ENCODE assay signal across 8 mouse cellular contexts in genomic region chr12:108835208-108835839, GRCm38 (mm10). TPM values are rescaled to one million over a fixed set of nuclear protein-coding genes. Genes with fewer than 3 reads are reported as not detected.
DNase-seq lines count a peak whose midpoint lies in the region; ATAC-seq and TF ChIP-seq lines count a peak whose summit lies in the region.

No protein-coding gene starts in this region.

- peaks cover 50% of the 10 kb centered on the region for H3K4me1 ChIP-seq in kidney, embryonic 16.5 days (ENCODE audit: insufficient read depth, low read length)
- H3K4me1 ChIP-seq in bone marrow, adult 2 months (ENCODE audit: control insufficient read depth, insufficient read depth, low read length): peaks cover 13% of the 10 kb centered on the region; the same call in 1 of the 2 replicates
- H3K4me1 ChIP-seq in hindbrain, embryonic 10.5 days (replicated peaks): peaks cover 56% of the 10 kb centered on the region
- peaks cover 48% of the 10 kb centered on the region for H3K4me1 ChIP-seq in midbrain, embryonic 10.5 days

- TF ChIP-seq CTCF in bone marrow, adult 2 months (IDR thresholded peaks at IDR 0.05; ENCODE audit: control insufficient read depth, insufficient read depth, low read length): no peak

- H3K9me3 ChIP-seq in kidney, embryonic 16.5 days (ENCODE audit: low read length): no peaks in the 10 kb centered on the region
- H3K9me3 ChIP-seq in hindbrain, embryonic 10.5 days: no peaks in the 10 kb centered on the region
- H3K9me3 ChIP-seq in midbrain, embryonic 10.5 days (replicated peaks): no peaks in the 10 kb centered on the region

- TF ChIP-seq POLR2A in bone marrow, adult 2 months (IDR thresholded peaks at IDR 0.05; ENCODE audit: borderline replicate concordance, control insufficient read depth, low read depth, low read length): no peak; the same call in 1 of the 2 replicates

- H3K4me3 ChIP-seq in kidney, embryonic 16.5 days (ENCODE audit: low read length): peak overlapping the region; percentile 59
- H3K4me3 ChIP-seq in bone marrow, adult 2 months (replicated peaks; ENCODE audit: control insufficient read depth, low read depth, low read length): peak overlapping the region; percentile 79
- peak overlapping the region; percentile 66 for H3K4me3 ChIP-seq in hindbrain, embryonic 10.5 days
- H3K4me3 ChIP-seq in midbrain, embryonic 10.5 days: peak overlapping the region; percentile 74

- ATAC-seq in kidney, embryonic 16.5 days (ENCODE audit: low FRiP score, low TSS enrichment): peak; percentile 8

- WGBS in kidney, embryonic 16.5 days: 2% methylated on average over 51 of the region's 51 CpGs
- WGBS in bone marrow, adult 2 months: 6% methylated on average over 51 of the region's 51 CpGs
- WGBS in hindbrain, embryonic 10.5 days: 1% methylated on average over 51 of the region's 51 CpGs
- 2% methylated on average over 51 of the region's 51 CpGs for WGBS in midbrain, embryonic 10.5 days

- H3K36me3 ChIP-seq in kidney, embryonic 16.5 days (ENCODE audit: insufficient read depth, low read length): no peaks in the 10 kb centered on the region
- H3K36me3 ChIP-seq in hindbrain, embryonic 10.5 days: peaks cover 39% of the 10 kb centered on the region
- peaks cover 45% of the 10 kb centered on the region for H3K36me3 ChIP-seq in midbrain, embryonic 10.5 days

- no peaks in the 10 kb centered on the region for H3K27me3 ChIP-seq in kidney, embryonic 16.5 days (ENCODE audit: insufficient read depth, low read length)
- H3K27me3 ChIP-seq in hindbrain, embryonic 10.5 days (ENCODE audit: insufficient read depth, poor library complexity, severe bottlenecking): peaks cover 11% of the 10 kb centered on the region; the same call in 1 of the 2 replicates
- H3K27me3 ChIP-seq in midbrain, embryonic 10.5 days (ENCODE audit: low read depth, poor library complexity, severe bottlenecking): peaks cover 18% of the 10 kb centered on the region

- peak overlapping the region; percentile 97 for H3K4me2 ChIP-seq in kidney, embryonic 16.5 days (replicated peaks; ENCODE audit: low read depth, low read length)

- H3K27ac ChIP-seq in kidney, embryonic 16.5 days (ENCODE audit: low read length): no peak overlapping the region; the same call in 1 of the 2 replicates
- H3K27ac ChIP-seq in bone marrow, adult 2 months (ENCODE audit: control insufficient read depth, insufficient read depth, low read depth, low read length, poor library complexity): peak overlapping the region; percentile 52; the same call in 1 of the 2 replicates
- peak overlapping the region; percentile 92 for H3K27ac ChIP-seq in hindbrain, embryonic 10.5 days
- H3K27ac ChIP-seq in midbrain, embryonic 10.5 days (replicated peaks): peak overlapping the region; percentile 90

- intact Hi-C loops in left cerebral cortex, postnatal 10 days (cut with DNase I): loop anchor here (5.0 kb wide), 1 partner anchor 43 kb away; the partner anchor contains the start of gene Yy1

- no peak for DNase-seq in kidney, postnatal 25 days
- no peak for DNase-seq in hindbrain, embryonic 10.5 days (ENCODE audit: low spot score)
- DNase-seq in midbrain, embryonic 10.5 days (ENCODE audit: low spot score): no peak
- DNase-seq in layer of hippocampus, postnatal 14 days (ENCODE audit: low spot score in 2 of 2): no peak
- DNase-seq in natural killer cell, adult 2 months (ENCODE audit: low spot score in 2 of 2): no peak
- no peak for DNase-seq in left cerebral cortex, postnatal 10 days (ENCODE audit: extremely low spot score in 1 of 2, low spot score in 2 of 2)

- peak overlapping the region; percentile 91 for H3K9ac ChIP-seq in kidney, embryonic 16.5 days (replicated peaks; ENCODE audit: low read length)

RNA-seq across cellular contexts. Expression of gene Slc25a29, which starts 0.4 kb away (rescaled TPM):
- polyA plus RNA-seq in kidney, embryonic 16.5 days (2015; fragmentation: Nextera tagmentation; extraction: Ambion mirVana): 8.5 and 9.1 TPM in 2 replicates
- polyA plus RNA-seq in bone marrow, adult 2 months (2011; ENCODE audit: insufficient read depth, insufficient read length, low replicate concordance, missing spikeins): 1.1 and 2.5 TPM in 2 replicates
- polyA plus RNA-seq in hindbrain, embryonic 10.5 days (2016; fragmentation: Nextera tagmentation; extraction: Ambion mirVana): 12.9 and 14.8 TPM in 2 replicates
- 12.4 TPM in 2 replicates for polyA plus RNA-seq in midbrain, embryonic 10.5 days (2016; fragmentation: Nextera tagmentation; extraction: Ambion mirVana)
- 10 to 100 TPM; 17.2 to 20.1 TPM for total RNA-seq in layer of hippocampus, postnatal 14 days (2021)
- 10 to 100 TPM; 13.2 to 14.4 TPM for total RNA-seq in left cerebral cortex, postnatal 10 days (2021)

RNA-seq across cellular contexts. Expression of gene Slc25a47, which starts 0.5 kb away (rescaled TPM):
- 9.9 and 12.0 TPM in 2 replicates for polyA plus RNA-seq in kidney, embryonic 16.5 days (2015; fragmentation: Nextera tagmentation; extraction: Ambion mirVana)
- polyA plus RNA-seq in bone marrow, adult 2 months (2011; ENCODE audit: insufficient read depth, insufficient read length, low replicate concordance, missing spikeins): 2.7 and 7.1 TPM in 2 replicates
- 10.3 and 14.2 TPM in 2 replicates for polyA plus RNA-seq in hindbrain, embryonic 10.5 days (2016; fragmentation: Nextera tagmentation; extraction: Ambion mirVana)
- polyA plus RNA-seq in midbrain, embryonic 10.5 days (2016; fragmentation: Nextera tagmentation; extraction: Ambion mirVana): 11.7 and 12.5 TPM in 2 replicates
- 10 to 100 TPM; 10.2 to 11.5 TPM for total RNA-seq in layer of hippocampus, postnatal 14 days (2021)
- total RNA-seq in left cerebral cortex, postnatal 10 days (2021): 1 to 10 TPM; 8.4 to 9.3 TPM

RNA-seq across cellular contexts. Expression of gene Yy1, which starts 42.6 kb away (rescaled TPM):
- polyA plus RNA-seq in kidney, embryonic 16.5 days (2015; fragmentation: Nextera tagmentation; extraction: Ambion mirVana): 15.9 and 16.9 TPM in 2 replicates
- 16.3 and 35.4 TPM in 2 replicates for polyA plus RNA-seq in bone marrow, adult 2 months (2011; ENCODE audit: insufficient read depth, insufficient read length, low replicate concordance, missing spikeins)
- 15.0 and 18.6 TPM in 2 replicates for polyA plus RNA-seq in hindbrain, embryonic 10.5 days (2016; fragmentation: Nextera tagmentation; extraction: Ambion mirVana)
- polyA plus RNA-seq in midbrain, embryonic 10.5 days (2016; fragmentation: Nextera tagmentation; extraction: Ambion mirVana): 13.0 and 14.4 TPM in 2 replicates
- 10 to 100 TPM; 45.2 to 53.7 TPM for total RNA-seq in layer of hippocampus, postnatal 14 days (2021)
- total RNA-seq in left cerebral cortex, postnatal 10 days (2021): 10 to 100 TPM; 51.3 to 53.0 TPM

RNA-seq across cellular contexts. Expression of gene Wdr25, which starts 58.1 kb away (rescaled TPM):
- polyA plus RNA-seq in kidney, embryonic 16.5 days (2015; fragmentation: Nextera tagmentation; extraction: Ambion mirVana): 8.9 and 9.9 TPM in 2 replicates
- 3.5 and 3.7 TPM in 2 replicates for polyA plus RNA-seq in bone marrow, adult 2 months (2011; ENCODE audit: insufficient read depth, insufficient read length, low replicate concordance, missing spikeins)
- 9.0 and 10.4 TPM in 2 replicates for polyA plus RNA-seq in hindbrain, embryonic 10.5 days (2016; fragmentation: Nextera tagmentation; extraction: Ambion mirVana)
- polyA plus RNA-seq in midbrain, embryonic 10.5 days (2016; fragmentation: Nextera tagmentation; extraction: Ambion mirVana): 7.3 and 11.2 TPM in 2 replicates
- 10 to 100 TPM in 1 of 2 experiments, 1 to 10 TPM in 1; 6.3 to 10.1 TPM for total RNA-seq in layer of hippocampus, postnatal 14 days (2021)
- 1 to 10 TPM; 5.8 to 6.1 TPM for total RNA-seq in left cerebral cortex, postnatal 10 days (2021)

RNA-seq across cellular contexts. Expression of gene Wars, which starts 58.6 kb away (rescaled TPM):
- 94.6 and 98.5 TPM in 2 replicates for polyA plus RNA-seq in kidney, embryonic 16.5 days (2015; fragmentation: Nextera tagmentation; extraction: Ambion mirVana)
- 7.9 and 14.6 TPM in 2 replicates for polyA plus RNA-seq in bone marrow, adult 2 months (2011; ENCODE audit: insufficient read depth, insufficient read length, low replicate concordance, missing spikeins)
- polyA plus RNA-seq in hindbrain, embryonic 10.5 days (2016; fragmentation: Nextera tagmentation; extraction: Ambion mirVana): 142 and 143 TPM in 2 replicates
- polyA plus RNA-seq in midbrain, embryonic 10.5 days (2016; fragmentation: Nextera tagmentation; extraction: Ambion mirVana): 151 and 156 TPM in 2 replicates
- 10 to 100 TPM; 83.7 to 85.6 TPM for total RNA-seq in layer of hippocampus, postnatal 14 days (2021)
- total RNA-seq in left cerebral cortex, postnatal 10 days (2021): 10 to 100 TPM; 90.4 to 92.5 TPM
